Mouse (Mus musculus) forebrain, embryonic 11.5 days (tissue): ENCODE measurements at regions not wholly inside any gene's neighbourhood (a gene's known extent, or its start where the extent isn't known, plus 50 kb on each side); places are given as distances from the start of the nearest gene placed in this dataset.

Source experiments
- ATAC-seq: fragments of 200-750 bp; cut with Nextera tagmentation; replicated peaks from 2 replicates; pipeline ENCODE4 v1.8.0; 2017; ENCODE audit warnings: moderate TSS enrichment; ENCODE audit not compliant: low FRiP score
- DNase-seq: peaks from one replicate; pipeline ENCODE4 v3.0.0-alpha.2; 2017; ENCODE audit warnings: low spot score
- H3K27ac ChIP-seq: fragments of 300-500 bp; sonication (generic); 2 replicates; pipeline ENCODE4 v1.5.1; 2014; ENCODE audit warnings: low read depth, low read length
- H3K27me3 ChIP-seq: fragments of 300-500 bp; sonication (generic); 2 replicates; pipeline ENCODE4 v1.6.1; 2014; ENCODE audit warnings: mild to moderate bottlenecking, low read length, mixed read lengths; ENCODE audit not compliant: control insufficient read depth, insufficient read depth
- H3K36me3 ChIP-seq: fragments of 300-500 bp; sonication (generic); 2 replicates; pipeline ENCODE4 v1.6.1; 2014; ENCODE audit warnings: mild to moderate bottlenecking, low read length, moderate library complexity, mixed read lengths; ENCODE audit not compliant: control insufficient read depth, insufficient read depth
- H3K4me1 ChIP-seq: fragments of 300-500 bp; sonication (generic); replicated peaks from 2 replicates; pipeline ENCODE4 v1.6.1; 2014; ENCODE audit warnings: low read length, mixed read lengths; ENCODE audit not compliant: control insufficient read depth, insufficient read depth
- H3K4me2 ChIP-seq: fragments of 300-500 bp; sonication (generic); 2 replicates; pipeline ENCODE4 v1.6.1; 2014; ENCODE audit warnings: low read depth, mild to moderate bottlenecking, low read length, moderate library complexity, mixed read lengths; ENCODE audit not compliant: severe bottlenecking
- H3K4me3 ChIP-seq: fragments of 300-500 bp; sonication (generic); 2 replicates; pipeline ENCODE4 v1.5.1; 2014; ENCODE audit warnings: low read depth, low read length
- H3K9ac ChIP-seq: fragments of 300-500 bp; sonication (generic); 2 replicates; pipeline ENCODE4 v1.6.1; 2014; ENCODE audit warnings: low read length
- H3K9me3 ChIP-seq: fragments of 300-500 bp; sonication (generic); 2 replicates; pipeline ENCODE4 v1.6.1; 2016; ENCODE audit warnings: low read length, mixed read lengths; ENCODE audit not compliant: control insufficient read depth
- WGBS: fragments of 180-500 bp; shearing (Covaris S2); extraction: QIAGEN DNeasy Blood & Tissue Kit; methylation state at CpG from one replicate; pipeline ENCODE4 v1.1.7; 2014; 5-methylcytosine and 5-hydroxymethylcytosine counted together

GRCm38 (mm10) chr16:77279495-77279894, 266.0 kb downstream of the Usp25 start:
- DNase-seq: no peak
- 67% methylated on average over 2 of the region's 2 CpGs for WGBS
- Histone ChIP-seq H3K4me3 (no peak overlapping the region), H3K9ac (no peak overlapping the region), H3K4me1 (no peaks in the 10 kb centered on the region), H3K9me3 (no peaks in the 10 kb centered on the region), H3K4me2 (no peak overlapping the region), H3K27me3 (no peaks in the 10 kb centered on the region), H3K36me3 (no peaks in the 10 kb centered on the region), H3K27ac (no peak overlapping the region)
- no peak for ATAC-seq

GRCm38 (mm10) chr16:77273306-77273705, 259.8 kb downstream of the Usp25 start:
- no peak overlapping the region for H3K4me2 ChIP-seq
- 83% methylated on average over 3 of the region's 3 CpGs for WGBS

GRCm38 (mm10) chr16:77268926-77269325, 255.4 kb downstream of the Usp25 start:
- Histone ChIP-seq H3K27me3 (no peaks in the 10 kb centered on the region), H3K9ac (no peak overlapping the region), H3K27ac (no peak overlapping the region), H3K4me1 (no peaks in the 10 kb centered on the region), H3K4me3 (no peak overlapping the region), H3K36me3 (no peaks in the 10 kb centered on the region), H3K9me3 (no peaks in the 10 kb centered on the region), H3K4me2 (no peak overlapping the region)
- DNase-seq: no peak
- no peak for ATAC-seq
- 83% methylated on average over 2 of the region's 2 CpGs for WGBS

More at GRCm38 (mm10) chr16:77273306-77273705, 259.8 kb downstream of the Usp25 start:
- no peaks in the 10 kb centered on the region for H3K4me1 ChIP-seq
- no peaks in the 10 kb centered on the region for H3K9me3 ChIP-seq
- DNase-seq (no peak), ATAC-seq (no peak)
- H3K4me3 ChIP-seq: no peak overlapping the region
- H3K36me3 ChIP-seq: no peaks in the 10 kb centered on the region
- no peaks in the 10 kb centered on the region for H3K27me3 ChIP-seq
- H3K9ac ChIP-seq: no peak overlapping the region
- H3K27ac ChIP-seq: no peak overlapping the region

GRCm38 (mm10) chr16:77267679-77268078, 254.2 kb downstream of the Usp25 start:
- no peaks in the 10 kb centered on the region for H3K9me3 ChIP-seq
- no peaks in the 10 kb centered on the region for H3K36me3 ChIP-seq
- DNase-seq (no peak), ATAC-seq (no peak)
- H3K4me2 ChIP-seq: no peak overlapping the region
- no peak overlapping the region for H3K9ac ChIP-seq
- H3K27me3 ChIP-seq: no peaks in the 10 kb centered on the region
- no peaks in the 10 kb centered on the region for H3K4me1 ChIP-seq
- H3K27ac ChIP-seq: no peak overlapping the region
- no peak overlapping the region for H3K4me3 ChIP-seq

- Histone ChIP-seq H3K27ac (no peak overlapping the region), H3K4me1 (no peaks in the 10 kb centered on the region), H3K4me2 (no peak overlapping the region), H3K9ac (no peak overlapping the region), H3K27me3 (no peaks in the 10 kb centered on the region), H3K9me3 (no peaks in the 10 kb centered on the region), H3K4me3 (no peak overlapping the region), H3K36me3 (no peaks in the 10 kb centered on the region)
- 59% methylated on average over 3 of the region's 3 CpGs for WGBS
- DNase-seq: no peak
- ATAC-seq: no peak
These were observed 238.8 kb downstream of the Usp25 start for GRCm38 (mm10) chr16:77252349-77252748.

GRCm38 (mm10) chr16:77251422-77251821, 237.9 kb downstream of the Usp25 start:
- no peak for ATAC-seq
- 77% methylated on average over 3 of the region's 3 CpGs for WGBS

GRCm38 (mm10) chr16:77240876-77241275, 227.4 kb downstream of the Usp25 start:
- Histone ChIP-seq H3K27ac (no peak overlapping the region), H3K9ac (no peak overlapping the region), H3K27me3 (no peaks in the 10 kb centered on the region), H3K4me2 (no peak overlapping the region), H3K9me3 (no peaks in the 10 kb centered on the region), H3K4me3 (no peak overlapping the region), H3K4me1 (peaks cover 14% of the 10 kb centered on the region; the same call in 1 of the 2 replicates), H3K36me3 (no peaks in the 10 kb centered on the region)
- no peak for ATAC-seq
- WGBS: 80% methylated on average over 6 of the region's 6 CpGs
- no peak for DNase-seq

More at GRCm38 (mm10) chr16:77251422-77251821, 237.9 kb downstream of the Usp25 start:
- no peak for DNase-seq
- H3K27me3 ChIP-seq: no peaks in the 10 kb centered on the region
- H3K36me3 ChIP-seq: no peaks in the 10 kb centered on the region
- no peak overlapping the region for H3K27ac ChIP-seq
- no peak overlapping the region for H3K9ac ChIP-seq
- H3K9me3 ChIP-seq: no peaks in the 10 kb centered on the region
- H3K4me1 ChIP-seq: no peaks in the 10 kb centered on the region
- no peak overlapping the region for H3K4me2 ChIP-seq
- no peak overlapping the region for H3K4me3 ChIP-seq

GRCm38 (mm10) chr16:77239176-77239790, 225.8 kb downstream of the Usp25 start:
- no peaks in the 10 kb centered on the region for H3K9me3 ChIP-seq
- peaks cover 17% of the 10 kb centered on the region; the same call in 1 of the 2 replicates for H3K4me1 ChIP-seq
- ATAC-seq: no peak
- H3K4me3 ChIP-seq: no peak overlapping the region
- H3K27me3 ChIP-seq: no peaks in the 10 kb centered on the region
- H3K4me2 ChIP-seq: peak overlapping the region; percentile 31; the same call in 1 of the 2 replicates
- H3K36me3 ChIP-seq: no peaks in the 10 kb centered on the region
- no peak for DNase-seq
- peak overlapping the region; percentile 36; the same call in 1 of the 2 replicates for H3K9ac ChIP-seq
- H3K27ac ChIP-seq: peak overlapping the region; percentile 96
- WGBS: 74% methylated on average over 9 of the region's 9 CpGs
